Mouse (Mus musculus): ENCODE measurements around the gene Ube2g1. TPM values are rescaled to one million over a fixed set of nuclear protein-coding genes. Genes with fewer than 3 reads are reported as not detected.

Ube2g1 gene
- polyA plus RNA-seq, 1 experiment from 2014 or later = 85.6 TPM

DNA sequence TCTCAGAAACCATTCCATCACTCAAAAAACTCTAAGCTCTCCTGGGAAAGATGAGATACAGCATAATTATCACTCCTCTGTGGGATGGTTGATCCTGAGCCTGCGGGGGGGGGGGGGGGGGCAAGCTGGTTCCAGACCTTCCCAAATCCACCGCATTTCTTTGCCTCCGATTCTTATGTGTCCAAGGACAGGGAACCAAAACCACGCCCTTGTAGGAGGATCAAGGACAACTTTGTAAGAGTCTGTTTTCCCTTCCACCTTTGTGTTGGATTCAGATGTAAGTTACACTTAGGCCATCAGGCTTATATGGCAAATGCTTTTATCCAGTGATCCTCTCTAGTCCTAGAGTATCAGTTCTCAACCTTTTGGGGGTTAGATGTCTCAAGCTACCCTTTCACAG, 8.8 kb downstream of the Ube2g1 start:
- Histone ChIP-seq H3K4me3 (no peak overlapping the region), H3K27me3 (ENCODE audit: low read depth, poor library complexity, severe bottlenecking) (no peaks in the 10 kb centered on the region), H3K4me1 (no peaks in the 10 kb centered on the region), H3K36me3 (peaks cover 14% of the 10 kb centered on the region), H3K27ac (no peak overlapping the region), H3K9me3 (replicated peaks) (no peaks in the 10 kb centered on the region)
- no peak for DNase-seq (ENCODE audit: low spot score)
- 88% methylated on average over 4 of the region's 4 CpGs for WGBS

- no peak for DNase-seq (ENCODE audit: low spot score)
- H3K4me3 ChIP-seq = no peak overlapping the region
- no peaks in the 10 kb centered on the region for H3K9me3 ChIP-seq (replicated peaks)
- no peak overlapping the region for H3K27ac ChIP-seq
- H3K27me3 ChIP-seq (ENCODE audit: low read depth, poor library complexity, severe bottlenecking) = no peaks in the 10 kb centered on the region
- H3K36me3 ChIP-seq = peaks cover 14% of the 10 kb centered on the region
- no peaks in the 10 kb centered on the region for H3K4me1 ChIP-seq
- WGBS = 96% methylated on average over 1 of the region's 1 CpGs
Measured at GRCm38 (mm10) chr11:72618476-72618875, 11.4 kb downstream of the Ube2g1 start.

DNA sequence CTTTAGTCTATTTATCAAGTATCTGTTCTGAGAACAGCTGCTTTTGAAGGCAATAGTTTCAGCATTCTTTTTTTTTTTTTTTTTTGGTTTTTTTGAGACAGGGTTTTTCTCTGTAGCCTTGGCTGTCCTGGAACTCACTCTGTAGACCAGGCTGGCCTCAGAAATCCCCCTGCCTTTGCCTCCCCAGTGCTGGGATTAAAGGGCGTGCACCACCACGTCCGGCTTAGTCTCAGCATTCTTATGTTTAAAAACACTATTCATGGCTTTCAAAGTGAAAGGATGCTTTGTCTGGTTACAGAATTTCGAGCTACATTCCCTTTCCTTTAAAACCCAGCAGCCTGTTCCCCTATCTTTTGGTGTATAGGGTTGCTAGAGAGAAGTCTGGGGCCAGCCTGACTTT, 35.6 kb downstream of the Ube2g1 start:
- Histone ChIP-seq H3K36me3 (peaks cover 5% of the 10 kb centered on the region), H3K4me1 (no peaks in the 10 kb centered on the region), H3K27me3 (ENCODE audit: low read depth, poor library complexity, severe bottlenecking) (no peaks in the 10 kb centered on the region), H3K27ac (no peak overlapping the region), H3K9me3 (replicated peaks) (no peaks in the 10 kb centered on the region), H3K4me3 (no peak overlapping the region)
- 78% methylated on average over 4 of the region's 4 CpGs for WGBS
- DNase-seq (ENCODE audit: low spot score) = no peak

GRCm38 (mm10) chr11:72645386-72645785, 38.3 kb downstream of the Ube2g1 start:
- DNase-seq (ENCODE audit: low spot score) = no peak
- Histone ChIP-seq H3K9me3 (replicated peaks) (no peaks in the 10 kb centered on the region), H3K36me3 (peaks cover 5% of the 10 kb centered on the region), H3K4me3 (no peak overlapping the region), H3K27me3 (ENCODE audit: low read depth, poor library complexity, severe bottlenecking) (no peaks in the 10 kb centered on the region), H3K27ac (no peak overlapping the region), H3K4me1 (no peaks in the 10 kb centered on the region)
- 92% methylated on average over 5 of the region's 5 CpGs for WGBS

DNA sequence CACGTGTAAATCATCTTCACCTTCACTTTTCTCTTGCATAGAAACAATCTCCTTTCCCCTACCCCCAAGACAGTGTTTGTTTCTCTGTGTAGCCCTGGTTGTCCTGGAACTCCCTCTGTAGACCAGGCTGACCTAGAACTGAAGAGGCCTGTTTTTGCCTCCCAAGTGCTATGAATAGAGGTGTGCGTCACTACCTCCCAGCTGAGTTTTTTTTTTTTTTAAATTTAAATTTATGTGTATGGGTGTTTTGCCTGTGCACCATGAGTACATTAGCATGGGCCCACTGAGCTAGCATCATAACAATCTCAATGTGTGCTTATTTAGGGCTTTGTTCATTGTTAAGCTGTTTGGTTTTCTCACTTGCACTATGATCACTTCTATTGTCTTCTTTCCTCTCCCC, 43.3 kb downstream of the Ube2g1 start:
- no peaks in the 10 kb centered on the region for H3K9me3 ChIP-seq (replicated peaks)
- 82% methylated on average over 2 of the region's 2 CpGs for WGBS

GRCm38 (mm10) chr11:72659918-72660317, 52.8 kb downstream of the Ube2g1 start:
- no peaks in the 10 kb centered on the region for H3K27me3 ChIP-seq (ENCODE audit: low read depth, poor library complexity, severe bottlenecking)
- H3K36me3 ChIP-seq = 0 out of 2 replicates have a peak, but pooled peaks cover 3% of the 10 kb centered on the region
- DNase-seq (ENCODE audit: low spot score) = no peak
- H3K4me3 ChIP-seq = no peak overlapping the region
- H3K4me1 ChIP-seq = no peaks in the 10 kb centered on the region
- no peak overlapping the region for H3K27ac ChIP-seq
- H3K9me3 ChIP-seq (replicated peaks) = no peaks in the 10 kb centered on the region

More for the DNA sequence above, 43.3 kb downstream of the Ube2g1 start:
- Histone ChIP-seq H3K27me3 (ENCODE audit: low read depth, poor library complexity, severe bottlenecking) (no peaks in the 10 kb centered on the region), H3K4me1 (no peaks in the 10 kb centered on the region), H3K4me3 (no peak overlapping the region), H3K36me3 (no peaks in the 10 kb centered on the region), H3K27ac (no peak overlapping the region)
- no peak for DNase-seq (ENCODE audit: low spot score)

DNA sequence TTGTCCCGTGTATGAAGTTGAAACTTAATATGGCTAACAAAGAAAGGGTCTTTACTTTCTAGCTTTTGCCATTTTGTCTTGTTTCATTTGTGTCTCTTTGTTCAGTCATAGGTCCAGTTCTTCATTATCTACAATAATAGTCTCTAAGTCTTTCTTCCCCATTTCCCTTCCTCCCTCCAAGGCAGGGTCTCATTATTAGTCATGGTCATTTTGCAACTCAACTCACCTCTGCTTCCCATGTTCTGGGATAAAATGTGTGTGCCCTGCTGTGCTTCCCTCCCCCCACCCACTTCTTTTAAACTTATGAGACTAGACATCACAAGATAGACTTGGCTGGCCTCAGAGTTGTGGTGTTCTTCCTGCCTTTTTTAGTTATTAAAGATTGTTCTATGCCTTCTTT, 53.3 kb downstream of the Ube2g1 start:
- DNase-seq (ENCODE audit: low spot score) = no peak
- WGBS = 97% methylated on average over 1 of the region's 1 CpGs
- Histone ChIP-seq H3K4me1 (no peaks in the 10 kb centered on the region), H3K27me3 (ENCODE audit: low read depth, poor library complexity, severe bottlenecking) (no peaks in the 10 kb centered on the region), H3K4me3 (no peak overlapping the region), H3K27ac (no peak overlapping the region), H3K9me3 (replicated peaks) (no peaks in the 10 kb centered on the region), H3K36me3 (0 out of 2 replicates have a peak, but pooled peaks cover 3% of the 10 kb centered on the region)

GRCm38 (mm10) chr11:72664641-72665040, 57.6 kb downstream of the Ube2g1 start:
- DNase-seq (ENCODE audit: low spot score) = no peak
- peaks cover 16% of the 10 kb centered on the region for H3K36me3 ChIP-seq
- H3K27me3 ChIP-seq (ENCODE audit: low read depth, poor library complexity, severe bottlenecking) = no peaks in the 10 kb centered on the region
- H3K4me1 ChIP-seq = no peaks in the 10 kb centered on the region
- H3K27ac ChIP-seq = no peak overlapping the region
- WGBS = 91% methylated on average over 4 of the region's 4 CpGs
- no peak overlapping the region for H3K4me3 ChIP-seq
- H3K9me3 ChIP-seq (replicated peaks) = no peaks in the 10 kb centered on the region

DNA sequence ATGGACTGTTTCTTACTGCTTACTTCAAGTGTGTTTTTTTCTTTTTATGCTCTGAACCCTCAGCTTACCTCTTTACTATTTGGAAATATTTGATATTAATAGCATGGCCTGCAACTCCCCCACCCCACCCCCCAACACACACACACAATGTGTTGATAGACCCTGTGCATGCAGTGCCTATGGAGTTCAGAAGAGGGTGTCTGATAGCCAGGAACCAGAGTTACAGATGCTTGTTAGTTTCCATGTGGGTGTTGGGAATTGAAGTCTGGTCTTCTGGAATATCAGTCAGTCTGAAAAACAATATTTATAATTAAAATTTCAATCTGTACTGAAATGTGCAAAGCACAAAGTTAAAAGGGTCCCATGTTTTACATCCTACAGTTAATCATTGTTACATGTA, 63.6 kb downstream of the Ube2g1 start:
- Histone ChIP-seq H3K4me3 (no peak overlapping the region), H3K9me3 (replicated peaks) (no peaks in the 10 kb centered on the region), H3K27ac (no peak overlapping the region), H3K4me1 (no peaks in the 10 kb centered on the region), H3K27me3 (ENCODE audit: low read depth, poor library complexity, severe bottlenecking) (no peaks in the 10 kb centered on the region), H3K36me3 (peaks cover 16% of the 10 kb centered on the region)
- no peak for DNase-seq (ENCODE audit: low spot score)

- peaks cover 13% of the 10 kb centered on the region for H3K36me3 ChIP-seq
- H3K27me3 ChIP-seq (ENCODE audit: low read depth, poor library complexity, severe bottlenecking) = no peaks in the 10 kb centered on the region
- WGBS = 91% methylated on average over 6 of the region's 6 CpGs
- H3K4me1 ChIP-seq = no peaks in the 10 kb centered on the region
- H3K27ac ChIP-seq = no peak overlapping the region
- no peaks in the 10 kb centered on the region for H3K9me3 ChIP-seq (replicated peaks)
- no peak overlapping the region for H3K4me3 ChIP-seq
- no peak for DNase-seq (ENCODE audit: low spot score)
Measured at GRCm38 (mm10) chr11:72671294-72671988, 64.4 kb downstream of the Ube2g1 start.

- H3K36me3 ChIP-seq = peaks cover 7% of the 10 kb centered on the region
Measured at GRCm38 (mm10) chr11:72672438-72672837, 65.4 kb downstream of the Ube2g1 start.

DNA sequence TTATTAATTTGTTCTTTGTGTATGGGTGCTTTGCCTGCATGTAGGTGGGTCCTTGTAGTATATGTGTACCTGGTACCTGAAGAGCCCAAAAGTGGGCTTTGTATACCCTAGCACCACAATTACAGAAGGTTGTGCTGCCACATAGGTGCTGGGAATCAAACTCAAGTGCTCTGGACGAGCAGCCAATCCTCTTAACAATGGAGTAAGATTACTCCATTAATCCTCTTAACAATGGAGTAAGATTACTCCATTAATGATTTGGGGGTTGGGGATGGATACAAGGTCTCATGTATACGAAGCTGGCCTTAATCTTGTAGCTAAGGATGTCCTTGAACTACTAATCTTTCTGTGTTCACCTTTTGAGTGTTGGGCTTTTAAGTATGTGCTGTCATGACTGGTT, 68.2 kb downstream of the Ube2g1 start:
- H3K36me3 ChIP-seq = peaks cover 15% of the 10 kb centered on the region
- no peak for DNase-seq (ENCODE audit: low spot score)
- no peaks in the 10 kb centered on the region for H3K9me3 ChIP-seq (replicated peaks)
- H3K4me1 ChIP-seq = no peaks in the 10 kb centered on the region
- H3K27me3 ChIP-seq (ENCODE audit: low read depth, poor library complexity, severe bottlenecking) = no peaks in the 10 kb centered on the region
- no peak overlapping the region for H3K4me3 ChIP-seq
- WGBS = 80% methylated on average over 2 of the region's 2 CpGs
- H3K27ac ChIP-seq = no peak overlapping the region

More at GRCm38 (mm10) chr11:72672438-72672837, 65.4 kb downstream of the Ube2g1 start:
- Histone ChIP-seq H3K9me3 (replicated peaks) (no peaks in the 10 kb centered on the region), H3K27ac (no peak overlapping the region), H3K4me1 (no peaks in the 10 kb centered on the region), H3K27me3 (ENCODE audit: low read depth, poor library complexity, severe bottlenecking) (no peaks in the 10 kb centered on the region), H3K4me3 (no peak overlapping the region)
- 96% methylated on average over 1 of the region's 1 CpGs for WGBS
- no peak for DNase-seq (ENCODE audit: low spot score)

GRCm38 (mm10) chr11:72680726-72681125, 73.6 kb downstream of the Ube2g1 start:
- no peaks in the 10 kb centered on the region for H3K27me3 ChIP-seq (ENCODE audit: low read depth, poor library complexity, severe bottlenecking)
- H3K27ac ChIP-seq = no peak overlapping the region
- no peaks in the 10 kb centered on the region for H3K4me1 ChIP-seq
- H3K36me3 ChIP-seq = peaks cover 48% of the 10 kb centered on the region
- no peaks in the 10 kb centered on the region for H3K9me3 ChIP-seq (replicated peaks)
- H3K4me3 ChIP-seq = no peak overlapping the region
- DNase-seq (ENCODE audit: low spot score) = no peak

- WGBS = 94% methylated on average over 2 of the region's 2 CpGs
- H3K27me3 ChIP-seq (ENCODE audit: low read depth, poor library complexity, severe bottlenecking) = no peaks in the 10 kb centered on the region
- H3K36me3 ChIP-seq = peaks cover 54% of the 10 kb centered on the region
- H3K4me1 ChIP-seq = peaks cover 9% of the 10 kb centered on the region; the same call in 1 of the 2 replicates
- H3K4me3 ChIP-seq = no peak overlapping the region
- H3K27ac ChIP-seq = no peak overlapping the region
- DNase-seq (ENCODE audit: low spot score) = no peak
- no peaks in the 10 kb centered on the region for H3K9me3 ChIP-seq (replicated peaks)
Measured at GRCm38 (mm10) chr11:72683402-72683801, 76.3 kb downstream of the Ube2g1 start.

All from limb, embryonic 10.5 days (tissue).